ENCODE assay signal across 9 mouse cellular contexts in the genomic region with DNA sequence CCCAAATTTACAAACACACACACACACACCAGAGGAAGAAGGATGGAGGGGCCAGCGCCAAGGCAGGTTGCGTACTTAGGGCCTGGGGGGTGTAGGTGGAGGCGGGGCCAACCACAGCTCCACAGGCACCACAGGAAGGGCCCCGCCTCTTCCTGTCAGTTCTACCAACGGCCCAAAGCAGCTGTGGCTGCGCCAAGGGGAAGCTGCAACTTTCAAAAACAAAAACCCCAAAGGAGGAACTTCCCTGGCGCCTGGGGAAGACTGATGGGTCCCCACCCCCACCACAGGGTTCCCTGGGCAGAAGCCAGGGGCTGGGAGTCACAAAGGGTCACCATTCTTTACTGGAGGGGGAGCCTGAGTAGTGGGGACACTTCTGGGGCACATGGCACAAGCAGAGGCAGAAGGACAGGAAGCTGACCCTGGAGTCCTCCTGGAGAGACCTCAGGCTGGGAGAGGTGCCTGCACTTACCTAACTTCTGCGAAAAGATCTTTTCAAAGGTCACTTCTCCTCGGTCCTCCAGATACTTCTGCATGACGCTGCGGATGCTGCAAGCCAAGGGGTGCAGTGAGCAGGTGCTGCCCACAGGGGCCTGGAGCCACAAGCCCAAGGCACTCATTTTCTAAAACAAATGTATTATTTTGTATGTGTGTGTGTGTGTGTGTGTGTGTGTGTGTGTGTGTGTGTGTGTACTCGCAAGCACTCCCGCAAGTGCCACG. TPM values are rescaled to one million over a fixed set of nuclear protein-coding genes. Genes with fewer than 3 reads are reported as not detected.
A peak's percentile ranks its signal among the peaks of the same experiment; 100 is the strongest.
DNase-seq lines count a peak whose midpoint lies in the region; ATAC-seq and TF ChIP-seq lines count a peak whose summit lies in the region.
"Had no signal": no experiment of that assay in that cellular context is flagged by ENCODE, and none has a peak within 500 bp of the region (broad histone marks: within the 10 kb centered on the region; RNA-seq: fewer than 3 reads in every experiment).

No protein-coding gene starts in this region.

- no peaks in the 10 kb centered on the region for H3K4me1 ChIP-seq in embryonic facial prominence, embryonic 14.5 days (ENCODE audit: control insufficient read depth, insufficient read depth, low read length)
- H3K4me1 ChIP-seq in lung, embryonic 15.5 days: peaks cover 6% of the 10 kb centered on the region
- H3K4me1 ChIP-seq in stomach, embryonic 16.5 days (ENCODE audit: control insufficient read depth, insufficient read depth, low read length): peaks cover 21% of the 10 kb centered on the region
- H3K4me1 ChIP-seq in forebrain, embryonic 15.5 days: no peaks in the 10 kb centered on the region
- H3K4me1 ChIP-seq in cerebellum, adult 2 months (ENCODE audit: control insufficient read depth, insufficient read depth, low read length): peaks cover 47% of the 10 kb centered on the region

- H3K27me3 ChIP-seq in embryonic facial prominence, embryonic 14.5 days (replicated peaks; ENCODE audit: control insufficient read depth, insufficient read depth, low read length): no peaks in the 10 kb centered on the region
- no peaks in the 10 kb centered on the region for H3K27me3 ChIP-seq in lung, embryonic 15.5 days
- H3K27me3 ChIP-seq in stomach, embryonic 16.5 days (ENCODE audit: control insufficient read depth, insufficient read depth, low read length): no peaks in the 10 kb centered on the region
- no peaks in the 10 kb centered on the region for H3K27me3 ChIP-seq in forebrain, embryonic 15.5 days
- no peaks in the 10 kb centered on the region for H3K27me3 ChIP-seq in cerebellum, adult 2 months (ENCODE audit: control insufficient read depth, insufficient read depth, low read length)

- no peak overlapping the region for H3K27ac ChIP-seq in embryonic facial prominence, embryonic 14.5 days (replicated peaks; ENCODE audit: low read depth, low read length)
- peak overlapping the region; percentile 62 for H3K27ac ChIP-seq in lung, embryonic 15.5 days
- peak overlapping the region; percentile 0; the same call in 1 of the 2 replicates for H3K27ac ChIP-seq in stomach, embryonic 16.5 days (ENCODE audit: low read length)
- no peak overlapping the region for H3K27ac ChIP-seq in forebrain, embryonic 15.5 days (replicated peaks)
- H3K27ac ChIP-seq in cerebellum, adult 2 months (ENCODE audit: insufficient read depth, low read length): no peak overlapping the region

- no peak for TF ChIP-seq CTCF in cerebellum, adult 2 months (IDR thresholded peaks at IDR 0.05; ENCODE audit: borderline replicate concordance, insufficient read depth, low read depth, low read length)

- H3K4me3 ChIP-seq in embryonic facial prominence, embryonic 14.5 days (ENCODE audit: low read depth, low read length): no peak overlapping the region
- H3K4me3 ChIP-seq in lung, embryonic 15.5 days: no peak overlapping the region
- H3K4me3 ChIP-seq in stomach, embryonic 16.5 days (replicated peaks; ENCODE audit: low read length): no peak overlapping the region
- H3K4me3 ChIP-seq in forebrain, embryonic 15.5 days: no peak overlapping the region
- no peak overlapping the region for H3K4me3 ChIP-seq in cerebellum, adult 2 months (replicated peaks; ENCODE audit: insufficient read depth, low read depth, low read length)
- H3K4me3 ChIP-seq: myocyte had no signal

- peak; percentile 30 for DNase-seq in ovary, postnatal 36 days (ENCODE audit: low spot score)
- DNase-seq in ovary, adult 18-20 months (ENCODE audit: low spot score): no peak
- DNase-seq in embryonic facial prominence, embryonic 14.5 days (ENCODE audit: low spot score): peak; percentile 34
- DNase-seq in kidney, adult 11 months: peak; percentile 72
- DNase-seq in cerebellum, adult 2 months: no peak

- TF ChIP-seq POLR2A in cerebellum, adult 2 months (IDR thresholded peaks at IDR 0.05; ENCODE audit: borderline replicate concordance, insufficient read depth, low read length): no peak

- no peaks in the 10 kb centered on the region for H3K9me3 ChIP-seq in embryonic facial prominence, embryonic 14.5 days (ENCODE audit: control insufficient read depth, low read length)
- no peaks in the 10 kb centered on the region for H3K9me3 ChIP-seq in lung, embryonic 15.5 days
- H3K9me3 ChIP-seq in stomach, embryonic 16.5 days (replicated peaks; ENCODE audit: control insufficient read depth, low read length): no peaks in the 10 kb centered on the region
- no peaks in the 10 kb centered on the region for H3K9me3 ChIP-seq in forebrain, embryonic 15.5 days

- ATAC-seq in embryonic facial prominence, embryonic 14.5 days (ENCODE audit: low read depth): no peak
- ATAC-seq in lung, embryonic 15.5 days (ENCODE audit: borderline replicate concordance, extremely low read depth, low FRiP score, low TSS enrichment): peak; percentile 25; the same call in 1 of the 2 replicates
- ATAC-seq in stomach, embryonic 16.5 days (ENCODE audit: insufficient read depth, low FRiP score): peak; percentile 50; the same call in 1 of the 2 replicates
- no peak for ATAC-seq in forebrain, embryonic 15.5 days (replicated peaks)

- no peak overlapping the region for H3K4me2 ChIP-seq in embryonic facial prominence, embryonic 14.5 days (ENCODE audit: low read depth, low read length)
- H3K4me2 ChIP-seq in lung, embryonic 15.5 days: no peak overlapping the region
- no peak overlapping the region for H3K4me2 ChIP-seq in stomach, embryonic 16.5 days (ENCODE audit: low read depth, low read length)
- no peak overlapping the region for H3K4me2 ChIP-seq in forebrain, embryonic 15.5 days (replicated peaks)

- no peak overlapping the region for H3K9ac ChIP-seq in embryonic facial prominence, embryonic 14.5 days (ENCODE audit: low read depth, low read length)
- no peak overlapping the region for H3K9ac ChIP-seq in lung, embryonic 15.5 days
- no peak overlapping the region for H3K9ac ChIP-seq in stomach, embryonic 16.5 days (ENCODE audit: low read length)
- no peak overlapping the region for H3K9ac ChIP-seq in forebrain, embryonic 15.5 days (replicated peaks)

- H3K36me3 ChIP-seq in embryonic facial prominence, embryonic 14.5 days (ENCODE audit: control insufficient read depth, insufficient read depth, low read length): peaks cover 52% of the 10 kb centered on the region
- peaks cover 35% of the 10 kb centered on the region for H3K36me3 ChIP-seq in lung, embryonic 15.5 days
- peaks cover 24% of the 10 kb centered on the region for H3K36me3 ChIP-seq in stomach, embryonic 16.5 days (ENCODE audit: control insufficient read depth, insufficient read depth, low read length)
- H3K36me3 ChIP-seq in forebrain, embryonic 15.5 days: peaks cover 36% of the 10 kb centered on the region

- 79% methylated on average over 13 of the region's 14 CpGs for WGBS in embryonic facial prominence, embryonic 14.5 days
- 64% methylated on average over 14 of the region's 14 CpGs for WGBS in lung, embryonic 15.5 days
- WGBS in stomach, embryonic 16.5 days: 61% methylated on average over 14 of the region's 14 CpGs
- WGBS in forebrain, embryonic 15.5 days: 76% methylated on average over 14 of the region's 14 CpGs
- WGBS in cerebellum, adult 2 months: 61% methylated on average over 14 of the region's 14 CpGs

RNA-seq across cellular contexts. Expression of a gene that starts 11.5 kb away (rescaled TPM):
- polyA plus RNA-seq in embryonic facial prominence, embryonic 14.5 days (2014; fragmentation: Nextera tagmentation; extraction: Ambion mirVana): 17.0 and 18.9 TPM in 2 replicates
- 16.2 and 16.7 TPM in 2 replicates for polyA plus RNA-seq in lung, embryonic 15.5 days (2015; fragmentation: Nextera tagmentation; extraction: Ambion mirVana)
- polyA plus RNA-seq in stomach, embryonic 16.5 days (2015; fragmentation: Nextera tagmentation; extraction: Ambion mirVana): 18.0 and 20.0 TPM in 2 replicates
- 20.5 and 24.9 TPM in 2 replicates for polyA plus RNA-seq in forebrain, embryonic 15.5 days (2015; fragmentation: Nextera tagmentation; extraction: Ambion mirVana)
- polyA plus RNA-seq in cerebellum, adult 2 months (2012; rRNA removed): 226 and 239 TPM in 2 replicates

RNA-seq across cellular contexts. Expression of a gene that starts 11.6 kb away (rescaled TPM):
- 7.6 and 9.0 TPM in 2 replicates for polyA plus RNA-seq in embryonic facial prominence, embryonic 14.5 days (2014; fragmentation: Nextera tagmentation; extraction: Ambion mirVana)
- polyA plus RNA-seq in lung, embryonic 15.5 days (2015; fragmentation: Nextera tagmentation; extraction: Ambion mirVana): 3.3 and 4.2 TPM in 2 replicates
- polyA plus RNA-seq in stomach, embryonic 16.5 days (2015; fragmentation: Nextera tagmentation; extraction: Ambion mirVana): 10.9 and 11.9 TPM in 2 replicates
- polyA plus RNA-seq in forebrain, embryonic 15.5 days (2015; fragmentation: Nextera tagmentation; extraction: Ambion mirVana): 25.1 and 26.2 TPM in 2 replicates
- 74.3 and 76.1 TPM in 2 replicates for polyA plus RNA-seq in cerebellum, adult 2 months (2012; rRNA removed)

RNA-seq across cellular contexts. Expression of a gene that starts 25.6 kb away (rescaled TPM):
- 16.3 and 16.6 TPM in 2 replicates for polyA plus RNA-seq in embryonic facial prominence, embryonic 14.5 days (2014; fragmentation: Nextera tagmentation; extraction: Ambion mirVana)
- 15.2 and 16.9 TPM in 2 replicates for polyA plus RNA-seq in lung, embryonic 15.5 days (2015; fragmentation: Nextera tagmentation; extraction: Ambion mirVana)
- 44.5 and 53.2 TPM in 2 replicates for polyA plus RNA-seq in stomach, embryonic 16.5 days (2015; fragmentation: Nextera tagmentation; extraction: Ambion mirVana)
- polyA plus RNA-seq in forebrain, embryonic 15.5 days (2015; fragmentation: Nextera tagmentation; extraction: Ambion mirVana): 5.2 and 6.7 TPM in 2 replicates
- polyA plus RNA-seq in cerebellum, adult 2 months (2012; rRNA removed): 139 and 151 TPM in 2 replicates

Comparison
In these comparisons a context has a peak if more than half of its experiments do, and no peak if none do; other contexts are left out.
1. DNase-seq: peak in ovary, postnatal 36 days (single experiment), embryonic facial prominence, embryonic 14.5 days (single experiment) and kidney, adult 11 months (single experiment); none in ovary, adult 18-20 months (single experiment) and cerebellum, adult 2 months (0 of 2).
2. ATAC-seq: peak in lung, embryonic 15.5 days (single experiment) and stomach, embryonic 16.5 days (single experiment); none in embryonic facial prominence, embryonic 14.5 days (single experiment) and forebrain, embryonic 15.5 days (single experiment).
3. H3K27ac ChIP-seq: peak in lung, embryonic 15.5 days (single experiment) and stomach, embryonic 16.5 days (single experiment); none in embryonic facial prominence, embryonic 14.5 days (single experiment), forebrain, embryonic 15.5 days (single experiment) and cerebellum, adult 2 months (single experiment).